Mouse (Mus musculus) embryonic fibroblast, embryonic 13.5 days (primary cell): ENCODE results near the gene Theg. TPM values are rescaled to one million over a fixed set of nuclear protein-coding genes. Genes with fewer than 3 reads are reported as not detected.

Source experiments
- H3K27ac ChIP-seq: 2 replicates; pipeline ENCODE4 v1.5.1; 2012; ENCODE audit warnings: low read length, control low read depth, inconsistent platforms; ENCODE audit not compliant: insufficient read depth
- H3K4me1 ChIP-seq: 2 replicates; pipeline ENCODE4 v1.6.1; 2011; ENCODE audit warnings: low read length; ENCODE audit not compliant: control insufficient read depth, insufficient read depth
- H3K4me3 ChIP-seq: 2 replicates; pipeline ENCODE4 v1.5.1; 2011; ENCODE audit warnings: mild to moderate bottlenecking, control low read depth, low read length; ENCODE audit not compliant: insufficient read depth
- CTCF ChIP-seq: IDR thresholded peaks from 2 replicates; pipeline ENCODE4 v1.5.1; 2011; ENCODE audit warnings: mild to moderate bottlenecking, control low read depth, low read length, moderate library complexity, borderline replicate concordance; ENCODE audit not compliant: insufficient read depth
- POLR2A ChIP-seq: IDR thresholded peaks from 2 replicates; pipeline ENCODE4 v1.6.1; 2011; ENCODE audit warnings: low read depth, mild to moderate bottlenecking, control low read depth, low read length, moderate library complexity
- polyA plus RNA-seq: library from polyadenylated mRNA; stranded (reverse); fragments of >200 nt; gene quantifications from 2 replicates; pipeline ENCODE4 v1.2.4, GENCODE M21; 2011; ENCODE audit warnings: low read depth; ENCODE audit not compliant: missing spikeins, insufficient read length

Theg gene
- polyA plus RNA-seq, 1 experiment: not detected

- TF ChIP-seq CTCF: no peak
- no peak for TF ChIP-seq POLR2A
- no peaks in the 10 kb centered on the region for H3K4me1 ChIP-seq
- no peak overlapping the region for H3K4me3 ChIP-seq
- no peak overlapping the region for H3K27ac ChIP-seq
Measured at GRCm38 (mm10) chr10:79569921-79570320, 17.2 kb downstream of the Theg start.

DNA sequence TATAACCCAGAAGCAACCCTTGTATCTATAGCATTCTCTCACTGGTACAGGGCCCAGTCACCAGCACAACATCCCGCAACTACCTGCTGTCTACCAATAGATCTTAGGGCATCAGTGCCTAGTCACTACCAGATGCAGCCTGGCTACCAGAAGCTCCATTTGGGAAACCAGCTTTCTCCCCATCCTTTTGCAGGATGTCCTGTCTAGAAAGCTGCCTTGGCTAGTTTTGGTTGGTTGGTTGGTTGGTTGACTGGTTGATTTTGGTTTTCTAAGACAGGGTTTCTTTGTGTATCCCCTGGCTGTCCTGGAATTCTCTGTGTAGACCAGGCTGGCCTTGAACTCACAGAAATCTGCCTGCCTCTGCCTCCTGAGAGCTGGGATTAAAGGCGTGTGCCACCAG is 27.4 kb downstream of the Theg start:
- Histone ChIP-seq H3K4me1 (no peaks in the 10 kb centered on the region), H3K4me3 (no peak overlapping the region), H3K27ac (no peak overlapping the region)
- TF ChIP-seq POLR2A (no peak), CTCF (no peak)

GRCm38 (mm10) chr10:79557496-79557895 is 29.6 kb downstream of the Theg start:
- H3K4me3 ChIP-seq: no peak overlapping the region
- no peak for TF ChIP-seq CTCF
- no peak for TF ChIP-seq POLR2A
- H3K27ac ChIP-seq: no peak overlapping the region
- peaks cover 3% of the 10 kb centered on the region; the same call in 1 of the 2 replicates for H3K4me1 ChIP-seq

DNA sequence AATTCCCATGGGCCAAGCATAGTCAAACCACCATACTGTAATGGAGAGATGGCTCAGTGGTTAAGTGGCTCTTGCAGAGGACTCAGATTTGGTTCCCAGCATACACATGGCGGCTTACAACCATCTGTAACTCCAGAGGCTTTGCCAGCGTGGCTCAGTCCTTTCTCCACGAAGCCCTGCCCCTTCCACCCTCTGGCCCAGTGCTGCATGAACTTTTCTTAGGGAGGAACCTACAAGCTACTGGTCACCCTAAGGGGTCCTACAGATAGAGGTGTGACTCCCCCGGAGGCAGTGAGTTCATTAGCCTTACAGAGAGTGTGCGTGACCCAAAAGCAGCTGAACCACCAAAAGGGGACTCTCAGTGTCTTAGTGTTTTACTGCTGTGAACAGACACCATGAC is 30.2 kb downstream of the Theg start:
- no peak for TF ChIP-seq POLR2A
- TF ChIP-seq CTCF: no peak
- Histone ChIP-seq H3K4me3 (no peak overlapping the region), H3K27ac (no peak overlapping the region), H3K4me1 (peaks cover 3% of the 10 kb centered on the region; the same call in 1 of the 2 replicates)

GRCm38 (mm10) chr10:79555238-79555724 is 31.9 kb downstream of the Theg start:
- Histone ChIP-seq H3K4me3 (peak overlapping the region; percentile 77), H3K4me1 (peaks cover 3% of the 10 kb centered on the region; the same call in 1 of the 2 replicates), H3K27ac (no peak overlapping the region)
- TF ChIP-seq POLR2A (peak; percentile 55; the same call in 1 of the 2 replicates), CTCF (no peak)

DNA sequence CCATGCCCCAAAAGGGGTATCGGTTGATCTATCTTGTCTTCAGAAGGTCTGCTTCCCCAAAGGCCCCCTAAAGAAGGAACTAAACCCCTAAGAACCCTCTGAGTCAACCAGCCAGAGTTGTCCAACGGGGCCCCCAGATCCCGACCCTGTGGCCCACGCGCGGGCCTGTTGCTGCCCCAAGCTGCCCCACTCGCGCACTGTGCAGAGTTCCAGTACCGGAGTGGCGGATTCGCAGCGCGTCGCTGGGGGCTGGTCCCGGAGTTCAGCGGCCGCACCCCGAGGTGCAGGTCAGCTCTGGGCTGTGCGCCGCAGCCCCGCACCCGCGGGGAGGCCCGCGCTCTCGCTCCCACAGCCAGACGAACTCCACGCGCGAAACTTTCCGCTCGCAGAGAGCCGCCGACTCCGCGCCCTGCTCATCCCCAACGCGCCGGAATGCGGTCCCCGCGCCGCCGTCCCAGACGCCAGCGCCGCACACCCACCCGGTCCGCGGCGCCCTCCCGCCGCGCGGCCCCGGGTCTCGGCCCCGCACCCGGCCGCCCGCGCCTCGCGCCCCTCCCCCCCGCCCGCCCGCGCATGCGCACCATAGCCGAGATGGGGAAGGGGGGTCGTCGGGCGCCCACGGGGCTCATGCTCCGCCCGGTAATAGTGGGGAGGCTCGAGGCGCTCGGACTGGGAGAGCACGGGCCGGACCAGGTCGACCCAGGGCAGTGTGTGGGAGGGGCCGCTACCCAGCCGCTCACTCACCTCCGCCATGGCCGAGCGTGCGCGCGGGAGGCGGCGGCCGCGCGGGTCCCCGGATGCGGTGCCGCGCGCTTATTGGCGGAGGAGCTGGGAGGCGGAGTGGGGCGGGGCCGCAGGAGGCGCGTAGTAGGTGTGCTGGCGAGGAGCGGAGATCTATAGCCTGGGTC is 32.5 kb downstream of the Theg start, which contains the start of gene Mier2:
Mier2 (minus strand) TSS at position 870 of the 908 bp plus-strand sequence.
- H3K4me1 ChIP-seq: peaks cover 3% of the 10 kb centered on the region; the same call in 1 of the 2 replicates
- TF ChIP-seq CTCF (no peak), POLR2A (peak; percentile 59; the same call in 1 of the 2 replicates)
- H3K4me3 ChIP-seq: peak within 1 kb of the TSS; percentile 77
- H3K27ac ChIP-seq: no peak within 1 kb of the TSS

GRCm38 (mm10) chr10:79553691-79554090 is 33.4 kb downstream of the Theg start:
- H3K4me1 ChIP-seq: peaks cover 3% of the 10 kb centered on the region; the same call in 1 of the 2 replicates
- peak overlapping the region; percentile 77 for H3K4me3 ChIP-seq
- H3K27ac ChIP-seq: no peak overlapping the region
- TF ChIP-seq POLR2A: no peak
- TF ChIP-seq CTCF: no peak

DNA sequence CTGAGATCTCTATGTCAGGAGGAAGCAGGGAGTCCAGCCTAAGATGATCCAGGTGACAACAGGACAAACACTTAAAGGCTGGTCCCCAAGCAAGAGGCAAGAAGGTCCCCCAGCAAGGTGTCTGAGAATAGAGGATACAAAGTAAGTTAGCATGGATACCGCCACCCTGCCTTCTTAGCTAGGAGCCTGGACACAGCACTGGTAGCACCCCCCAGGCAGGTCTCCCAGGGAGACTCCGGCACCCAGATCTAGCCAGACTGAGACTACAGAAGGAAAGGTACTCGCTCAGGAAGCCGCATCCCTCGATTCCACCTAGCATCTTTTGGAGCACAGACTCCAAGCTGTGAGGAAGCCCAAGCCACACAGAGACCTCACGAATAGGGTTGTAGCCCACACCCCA is 34.0 kb downstream of the Theg start:
- peak overlapping the region; percentile 77 for H3K4me3 ChIP-seq
- no peak for TF ChIP-seq CTCF
- TF ChIP-seq POLR2A: no peak
- no peak overlapping the region for H3K27ac ChIP-seq
- H3K4me1 ChIP-seq: peaks cover 3% of the 10 kb centered on the region; the same call in 1 of the 2 replicates

DNA sequence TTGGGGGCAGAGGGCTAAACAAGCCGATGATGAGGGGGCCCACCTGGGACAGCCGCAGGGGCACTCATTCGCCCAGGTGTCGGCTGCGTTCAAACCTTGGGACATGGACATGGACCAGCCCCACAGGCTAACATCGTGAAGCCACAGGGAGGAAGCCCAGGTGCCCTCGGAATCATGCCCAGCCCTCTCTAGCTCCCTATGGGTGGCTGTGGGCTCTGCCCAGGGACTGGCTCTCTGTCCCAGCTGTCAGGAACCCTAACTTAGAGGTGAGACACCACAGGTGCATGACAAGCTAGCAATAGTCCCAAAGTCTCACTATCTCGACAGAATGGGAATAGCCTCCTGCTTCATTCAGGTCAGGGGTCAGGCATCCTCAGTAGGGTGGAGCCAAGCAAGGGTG is 34.6 kb downstream of the Theg start:
- TF ChIP-seq CTCF: no peak
- TF ChIP-seq POLR2A: no peak
- Histone ChIP-seq H3K27ac (no peak overlapping the region), H3K4me1 (peaks cover 3% of the 10 kb centered on the region; the same call in 1 of the 2 replicates), H3K4me3 (no peak overlapping the region)

DNA sequence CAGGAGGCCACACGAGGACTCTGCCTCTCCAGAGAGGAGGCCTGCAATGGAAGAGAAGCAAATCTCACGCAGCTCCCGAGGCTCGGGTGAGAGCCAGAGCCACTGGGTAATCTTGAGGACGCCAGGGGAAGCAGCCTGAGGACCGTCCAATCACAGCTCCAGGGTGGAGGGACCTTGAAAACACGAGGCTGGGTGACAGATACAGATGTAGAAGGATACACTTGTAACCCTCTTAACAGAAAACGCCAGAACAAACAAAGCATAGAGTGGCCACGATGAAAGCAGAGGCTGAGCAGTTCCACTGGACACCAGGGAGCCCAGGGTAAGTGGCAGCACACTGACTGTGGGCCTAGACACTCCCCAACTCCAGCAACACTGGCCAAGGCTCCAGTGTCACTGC is 36.8 kb downstream of the Theg start:
- Histone ChIP-seq H3K4me3 (no peak overlapping the region), H3K4me1 (peaks cover 3% of the 10 kb centered on the region; the same call in 1 of the 2 replicates), H3K27ac (no peak overlapping the region)
- no peak for TF ChIP-seq POLR2A
